Mouse (Mus musculus) cerebellum, postnatal 4 days (tissue): Measurements from ENCODE around the gene Lag3.

Experiments used
- DNase-seq, 2 experiments: peaks; one replicate each; pipeline ENCODE4 v3.0.0; 2022; ENCODE audit warnings: low spot score in 2 of 2, mixed read lengths in 1 of 2

Gene Lag3

DNA sequence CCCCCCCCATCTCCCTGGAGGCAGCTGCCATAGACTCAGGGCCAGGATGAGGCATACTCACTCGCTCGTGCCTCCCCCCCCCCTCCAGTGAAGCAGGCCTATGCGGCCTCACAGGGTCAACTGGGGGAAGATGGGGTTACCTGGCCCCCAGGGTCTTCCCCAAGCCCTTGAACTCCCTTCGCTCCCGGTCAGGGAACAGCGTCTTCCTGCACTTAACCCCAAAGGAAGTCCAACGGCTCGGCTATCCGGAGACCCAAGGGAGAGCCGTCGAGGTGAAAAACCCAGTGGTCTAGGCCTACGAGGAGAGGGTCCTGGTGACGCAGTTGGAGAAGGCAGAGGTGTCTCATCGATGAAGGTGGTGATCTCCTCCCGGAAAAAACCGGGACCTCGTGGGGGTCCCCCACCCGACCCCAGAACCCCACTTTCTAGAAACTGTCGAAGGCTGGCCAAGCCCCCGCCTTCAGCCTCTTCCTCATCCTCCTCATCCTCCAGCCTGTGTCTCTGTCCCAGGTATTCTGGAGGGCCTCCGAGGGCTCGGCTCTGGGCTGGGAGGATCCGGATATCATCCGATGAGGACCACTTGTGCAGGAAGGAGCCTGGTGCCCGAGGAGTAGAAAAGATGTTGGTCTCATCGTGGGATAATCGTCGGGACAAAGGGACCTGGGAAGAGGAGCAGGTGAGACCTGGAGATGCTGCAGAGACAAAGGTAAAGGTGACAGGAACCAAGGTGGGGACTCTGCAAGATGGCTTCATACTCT is 52.8 kb downstream of the Lag3 start:
- DNase-seq, result no peak

DNA sequence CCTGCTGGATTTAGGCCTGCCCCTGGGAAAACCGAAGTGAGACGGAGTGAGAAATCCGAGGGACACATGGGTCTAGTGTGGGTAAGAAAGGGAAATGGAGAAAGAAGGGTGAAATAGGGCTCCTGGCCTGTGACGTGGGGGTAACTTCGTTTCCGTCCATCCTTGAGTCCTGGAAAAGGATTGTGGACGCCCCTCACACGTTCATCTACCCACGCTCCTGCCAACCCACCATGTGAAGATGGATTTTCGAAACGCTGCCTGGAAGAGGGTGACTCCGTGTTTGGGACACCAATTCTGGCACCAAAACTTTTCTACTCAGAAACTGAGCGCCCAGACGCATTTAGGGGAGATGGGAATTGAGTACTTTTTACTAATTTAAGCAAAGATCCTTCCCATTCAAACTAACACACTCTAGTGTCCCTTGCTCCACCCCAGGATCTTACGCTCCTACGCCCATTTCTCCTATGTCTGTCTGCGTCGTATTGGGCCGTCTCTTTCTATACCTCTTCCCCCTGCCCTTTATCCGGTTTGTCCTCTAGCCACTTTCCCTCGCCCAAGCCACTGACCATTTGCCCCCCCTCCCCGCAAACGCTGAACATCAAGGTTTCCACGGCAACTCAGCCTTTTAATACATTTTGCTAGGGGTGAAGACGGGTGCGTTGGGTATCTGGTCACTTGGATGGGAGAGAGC is 53.5 kb downstream of the Lag3 start:
- no peak for DNase-seq

DNA sequence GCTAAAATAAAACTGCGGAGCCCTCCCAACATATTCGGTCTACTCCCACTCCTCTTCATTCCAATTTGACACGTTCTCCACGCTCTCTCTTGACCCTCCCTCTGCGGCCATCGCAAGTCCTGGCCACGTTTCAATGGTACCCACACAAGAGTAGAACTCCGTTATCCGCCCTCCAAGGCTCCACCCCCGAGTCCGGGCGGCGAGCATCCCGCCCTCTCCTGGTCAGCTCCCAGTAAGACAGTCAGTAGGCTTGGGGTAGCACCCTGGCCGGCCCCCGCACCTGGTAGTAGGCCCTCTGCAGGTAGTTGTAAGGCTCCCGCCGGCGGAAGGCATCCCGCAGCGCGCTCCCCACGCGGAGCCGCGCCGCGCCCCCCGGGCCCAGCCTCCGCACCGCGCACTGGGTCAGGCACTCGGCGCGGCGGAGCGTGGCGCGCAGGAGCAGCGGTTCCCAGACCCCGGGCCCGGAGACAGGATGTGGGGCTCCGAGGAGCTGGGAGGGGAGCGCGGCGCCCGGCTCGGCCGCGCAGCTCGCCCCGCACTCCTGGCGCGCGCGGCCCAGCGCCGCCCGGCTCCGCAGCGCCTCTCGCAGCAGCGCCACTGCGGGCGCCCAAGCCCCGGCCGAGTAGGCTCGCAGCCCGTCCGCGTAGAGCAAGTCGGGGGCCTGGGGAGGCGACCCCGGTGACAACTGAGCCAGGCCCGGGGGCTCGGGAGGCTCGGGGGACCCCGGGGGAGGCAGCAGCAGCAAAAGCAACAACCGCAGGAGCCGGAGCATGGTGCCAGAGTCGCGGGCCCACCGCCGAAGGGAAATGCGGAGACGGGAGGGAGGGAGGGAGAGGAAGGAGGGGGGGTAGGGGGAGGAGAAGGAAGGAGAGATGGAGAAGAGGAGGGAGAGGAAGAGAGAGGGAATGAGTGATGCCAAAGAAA is 54.3 kb downstream of the Lag3 start, which contains the start of gene P3h3:
TSS of gene P3h3 (minus strand) at position 837 of the 924 bp plus-strand sequence.
- peak; percentile 72 to 90 for DNase-seq

DNA sequence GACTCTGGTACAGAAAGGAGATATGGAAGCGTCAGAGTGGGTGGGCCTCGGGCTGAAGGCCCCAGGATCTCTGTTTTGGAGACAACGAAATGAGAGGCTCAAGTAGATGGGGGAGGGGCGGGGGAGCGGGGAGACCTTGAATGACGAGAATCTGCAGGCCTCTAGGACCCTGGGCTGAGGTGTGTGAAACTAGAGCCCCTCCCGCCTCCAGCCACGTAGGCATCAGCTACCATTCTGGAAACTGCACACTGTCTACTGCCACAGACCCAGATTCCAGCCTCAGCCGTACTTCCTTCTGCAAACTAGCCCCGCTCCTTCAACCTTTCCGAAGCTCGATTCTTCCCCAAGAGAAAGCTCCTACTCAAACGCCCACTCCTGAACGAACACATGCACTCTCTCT is 55.2 kb downstream of the Lag3 start:
- peak in 1 of 2 experiments; percentile 61 for DNase-seq

DNA sequence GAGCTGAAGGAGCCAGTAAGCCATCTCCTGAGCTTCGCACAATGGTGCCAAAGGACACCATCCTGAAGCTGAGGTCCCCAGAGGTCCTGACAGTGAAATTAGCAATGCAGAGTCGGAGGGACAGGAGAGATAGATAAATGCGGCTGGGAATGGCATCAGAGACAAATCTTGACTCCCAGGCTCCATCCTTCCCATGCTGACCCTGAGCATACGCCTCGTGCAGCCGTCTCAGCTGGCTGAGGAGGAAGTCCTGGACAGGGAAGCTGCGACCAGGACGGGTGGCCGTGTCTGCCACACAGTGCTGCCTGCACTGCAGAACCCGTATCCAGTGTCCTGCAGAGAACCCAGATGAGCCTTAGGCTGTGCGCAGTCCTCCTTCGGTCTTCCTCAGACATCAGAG is 56.9 kb downstream of the Lag3 start:
- no peak for DNase-seq
